Mouse (Mus musculus): ENCODE results near the gene Ppox. TPM values are rescaled to one million over a fixed set of nuclear protein-coding genes. Genes with fewer than 3 reads are reported as not detected.

The Ppox gene
- polyA plus RNA-seq, 1 experiment from 2014 or later: 41.4 TPM

GRCm38 (mm10) chr1:171293351-171293750 lies 12.4 kb upstream of the Ppox start:
- Histone ChIP-seq H3K4me2 (ENCODE audit: low read length) (peak overlapping the region; percentile 62), H3K9ac (ENCODE audit: low read length) (peak overlapping the region; percentile 89; the same call in 1 of the 2 replicates), H3K27me3 (replicated peaks; ENCODE audit: control insufficient read depth, insufficient read depth, low read length) (0 out of 2 replicates have a peak, but pooled peaks cover 3% of the 10 kb centered on the region), H3K27ac (ENCODE audit: low read depth, low read length) (no peak overlapping the region), H3K4me3 (ENCODE audit: low read depth, low read length) (peak overlapping the region; percentile 78; the same call in 1 of the 2 replicates), H3K9me3 (replicated peaks; ENCODE audit: control insufficient read depth, low read length) (no peaks in the 10 kb centered on the region), H3K36me3 (ENCODE audit: control insufficient read depth, insufficient read depth, low read length) (peaks cover 16% of the 10 kb centered on the region), H3K4me1 (ENCODE audit: control insufficient read depth, insufficient read depth, low read length) (peaks cover 8% of the 10 kb centered on the region; the same call in 1 of the 2 replicates)
- ATAC-seq: no peak
- DNase-seq (ENCODE audit: low spot score): no peak
- WGBS: 88% methylated on average over 3 of the region's 3 CpGs

GRCm38 (mm10) chr1:171288328-171288727 lies 7.3 kb upstream of the Ppox start:
- WGBS: 66% methylated on average over 4 of the region's 4 CpGs
- peaks cover 11% of the 10 kb centered on the region for H3K4me1 ChIP-seq (ENCODE audit: control insufficient read depth, insufficient read depth, low read length)
- H3K9me3 ChIP-seq (replicated peaks; ENCODE audit: control insufficient read depth, low read length): no peaks in the 10 kb centered on the region
- H3K4me3 ChIP-seq (ENCODE audit: low read depth, low read length): no peak overlapping the region
- H3K36me3 ChIP-seq (ENCODE audit: control insufficient read depth, insufficient read depth, low read length): peaks cover 51% of the 10 kb centered on the region
- H3K27ac ChIP-seq (ENCODE audit: low read depth, low read length): no peak overlapping the region
- ATAC-seq (no peak), DNase-seq (ENCODE audit: low spot score) (no peak)
- no peaks in the 10 kb centered on the region for H3K27me3 ChIP-seq (replicated peaks; ENCODE audit: control insufficient read depth, insufficient read depth, low read length)
- H3K9ac ChIP-seq (ENCODE audit: low read length): no peak overlapping the region
- peak overlapping the region; percentile 72 for H3K4me2 ChIP-seq (ENCODE audit: low read length)

GRCm38 (mm10) chr1:171287136-171288081 lies 6.4 kb upstream of the Ppox start, which contains the start of gene Usp21:
Gene Usp21 (minus strand): TSS chr1:171287991.
- peaks cover 58% of the 10 kb centered on the region for H3K36me3 ChIP-seq (ENCODE audit: control insufficient read depth, insufficient read depth, low read length)
- H3K4me2 ChIP-seq (ENCODE audit: low read length): peak within 1 kb of the TSS; percentile 72
- H3K9ac ChIP-seq (ENCODE audit: low read length): peak within 1 kb of the TSS; percentile 97
- peak within 1 kb of the TSS; percentile 94 for H3K27ac ChIP-seq (ENCODE audit: low read depth, low read length)
- peaks cover 9% of the 10 kb centered on the region for H3K4me1 ChIP-seq (ENCODE audit: control insufficient read depth, insufficient read depth, low read length)
- H3K4me3 ChIP-seq (ENCODE audit: low read depth, low read length): peak within 1 kb of the TSS; percentile 98
- DNase-seq (ENCODE audit: low spot score) (peak; percentile 97), ATAC-seq (peak; percentile 97)
- H3K9me3 ChIP-seq (replicated peaks; ENCODE audit: control insufficient read depth, low read length): no peaks in the 10 kb centered on the region
- H3K27me3 ChIP-seq (replicated peaks; ENCODE audit: control insufficient read depth, insufficient read depth, low read length): no peaks in the 10 kb centered on the region
- under 1% methylated on average over 49 of the region's 49 CpGs for WGBS

- no peaks in the 10 kb centered on the region for H3K9me3 ChIP-seq (replicated peaks; ENCODE audit: control insufficient read depth, low read length)
- H3K27ac ChIP-seq (ENCODE audit: low read depth, low read length): no peak overlapping the region
- H3K9ac ChIP-seq (ENCODE audit: low read length): peak overlapping the region; percentile 97; the same call in 1 of the 2 replicates
- peak overlapping the region; percentile 98 for H3K4me3 ChIP-seq (ENCODE audit: low read depth, low read length)
- peaks cover 64% of the 10 kb centered on the region for H3K36me3 ChIP-seq (ENCODE audit: control insufficient read depth, insufficient read depth, low read length)
- ATAC-seq (no peak), DNase-seq (ENCODE audit: low spot score) (no peak)
- H3K4me2 ChIP-seq (ENCODE audit: low read length): peak overlapping the region; percentile 72
- peaks cover 9% of the 10 kb centered on the region for H3K4me1 ChIP-seq (ENCODE audit: control insufficient read depth, insufficient read depth, low read length)
- no peaks in the 10 kb centered on the region for H3K27me3 ChIP-seq (replicated peaks; ENCODE audit: control insufficient read depth, insufficient read depth, low read length)
- WGBS: 89% methylated on average over 19 of the region's 19 CpGs
These were observed 5.5 kb upstream of the Ppox start for GRCm38 (mm10) chr1:171286517-171286916.

GRCm38 (mm10) chr1:171285096-171285892 lies 4.3 kb upstream of the Ppox start:
- Histone ChIP-seq H3K9ac (ENCODE audit: low read length) (no peak overlapping the region; the same call in 1 of the 2 replicates), H3K36me3 (ENCODE audit: control insufficient read depth, insufficient read depth, low read length) (peaks cover 64% of the 10 kb centered on the region), H3K4me2 (ENCODE audit: low read length) (no peak overlapping the region), H3K27ac (ENCODE audit: low read depth, low read length) (no peak overlapping the region), H3K4me1 (ENCODE audit: control insufficient read depth, insufficient read depth, low read length) (peaks cover 15% of the 10 kb centered on the region), H3K4me3 (ENCODE audit: low read depth, low read length) (no peak overlapping the region), H3K9me3 (replicated peaks; ENCODE audit: control insufficient read depth, low read length) (no peaks in the 10 kb centered on the region), H3K27me3 (replicated peaks; ENCODE audit: control insufficient read depth, insufficient read depth, low read length) (no peaks in the 10 kb centered on the region)
- ATAC-seq (no peak), DNase-seq (ENCODE audit: low spot score) (no peak)
- WGBS: 91% methylated on average over 20 of the region's 20 CpGs

- no peak overlapping the region for H3K4me2 ChIP-seq (ENCODE audit: low read length)
- no peak overlapping the region for H3K4me3 ChIP-seq (ENCODE audit: low read depth, low read length)
- 90% methylated on average over 15 of the region's 15 CpGs for WGBS
- DNase-seq (ENCODE audit: low spot score) (no peak), ATAC-seq (no peak)
- peaks cover 20% of the 10 kb centered on the region for H3K4me1 ChIP-seq (ENCODE audit: control insufficient read depth, insufficient read depth, low read length)
- no peak overlapping the region for H3K27ac ChIP-seq (ENCODE audit: low read depth, low read length)
- H3K9ac ChIP-seq (ENCODE audit: low read length): no peak overlapping the region
- no peaks in the 10 kb centered on the region for H3K27me3 ChIP-seq (replicated peaks; ENCODE audit: control insufficient read depth, insufficient read depth, low read length)
- H3K9me3 ChIP-seq (replicated peaks; ENCODE audit: control insufficient read depth, low read length): no peaks in the 10 kb centered on the region
- H3K36me3 ChIP-seq (ENCODE audit: control insufficient read depth, insufficient read depth, low read length): peaks cover 59% of the 10 kb centered on the region
These were observed 3.5 kb upstream of the Ppox start for GRCm38 (mm10) chr1:171284491-171284890.

GRCm38 (mm10) chr1:171283188-171284160 lies 2.5 kb upstream of the Ppox start:
- Histone ChIP-seq H3K4me3 (ENCODE audit: low read depth, low read length) (no peak overlapping the region), H3K9ac (ENCODE audit: low read length) (no peak overlapping the region), H3K4me2 (ENCODE audit: low read length) (no peak overlapping the region), H3K27me3 (replicated peaks; ENCODE audit: control insufficient read depth, insufficient read depth, low read length) (no peaks in the 10 kb centered on the region), H3K9me3 (replicated peaks; ENCODE audit: control insufficient read depth, low read length) (no peaks in the 10 kb centered on the region), H3K4me1 (ENCODE audit: control insufficient read depth, insufficient read depth, low read length) (peaks cover 20% of the 10 kb centered on the region), H3K27ac (ENCODE audit: low read depth, low read length) (no peak overlapping the region), H3K36me3 (ENCODE audit: control insufficient read depth, insufficient read depth, low read length) (peaks cover 52% of the 10 kb centered on the region)
- WGBS: 91% methylated on average over 18 of the region's 18 CpGs
- DNase-seq (ENCODE audit: low spot score) (no peak), ATAC-seq (no peak)
